In the genomic region with DNA sequence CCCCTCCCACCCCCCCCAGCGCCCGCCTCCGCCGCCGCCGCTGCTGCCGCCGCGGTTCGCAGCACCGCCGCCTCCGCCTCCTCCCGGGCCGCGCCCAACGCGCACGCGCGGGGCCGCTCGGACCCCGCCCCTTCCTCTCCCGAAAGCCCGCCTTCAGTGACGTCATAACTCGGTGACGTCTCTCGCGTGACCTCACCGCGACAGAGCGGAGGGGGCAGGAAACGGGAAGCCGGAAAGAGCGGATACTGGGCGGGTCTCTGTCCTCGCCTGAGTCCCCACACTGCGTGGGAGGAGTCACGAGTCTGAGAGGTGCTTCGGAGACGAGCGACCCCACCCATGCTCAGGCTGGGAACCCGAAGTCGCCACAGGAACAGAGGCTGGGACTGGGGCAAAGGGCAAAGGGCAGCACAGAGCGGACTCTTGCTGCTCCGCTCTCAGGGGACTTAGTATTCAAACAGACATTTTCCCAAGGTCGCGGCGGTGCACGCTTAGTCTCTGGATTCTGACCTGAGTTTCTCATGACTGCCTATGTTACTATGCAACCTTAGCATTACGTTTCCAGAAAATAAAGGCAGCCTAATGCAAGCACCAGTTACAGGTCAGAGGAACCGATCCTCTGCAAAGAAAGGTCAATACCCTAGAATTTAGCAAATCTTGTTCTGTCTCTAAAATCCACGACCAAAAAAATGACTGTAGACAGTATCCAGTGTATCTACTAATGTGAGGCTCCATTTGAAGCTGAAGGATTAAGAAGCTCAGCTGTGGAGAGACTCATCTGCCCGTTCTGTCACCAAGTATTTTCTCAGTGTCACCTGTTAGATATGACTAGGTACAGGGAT, we compare ENCODE assay signal across 8 mouse cellular contexts. TPM values are rescaled to one million over a fixed set of nuclear protein-coding genes. Genes with fewer than 3 reads are reported as not detected.
DNase-seq lines count a peak whose midpoint lies in the region; ATAC-seq lines count a peak whose summit lies in the region.

Gene D17Wsu92e (minus strand): TSS at position 81 of the 839 bp plus-strand sequence.

- 3% methylated on average over 35 of the region's 56 CpGs for WGBS in heart, embryonic 10.5 days
- 2% methylated on average over 53 of the region's 56 CpGs for WGBS in kidney, embryonic 15.5 days

- peak within 1 kb of the TSS; percentile 92 for H3K27ac ChIP-seq in heart, embryonic 10.5 days
- peak within 1 kb of the TSS; percentile 90 for H3K27ac ChIP-seq in kidney, embryonic 15.5 days

- peak; percentile 99 to 100 for DNase-seq in B cell, adult 2 months
- DNase-seq in brain, adult 2 months (ENCODE audit: low read depth, low spot score): peak; percentile 99
- peak; percentile 99 for DNase-seq in heart, embryonic 10.5 days (ENCODE audit: low spot score)
- peak; percentile 99 for DNase-seq in liver
- peak; percentile 98 to 99 for DNase-seq in spleen, postnatal 4 days (ENCODE audit: low spot score in 2 of 2)

- no peaks in the 10 kb centered on the region for H3K9me3 ChIP-seq in heart, embryonic 10.5 days
- no peaks in the 10 kb centered on the region for H3K9me3 ChIP-seq in kidney, embryonic 15.5 days (replicated peaks)

- H3K4me1 ChIP-seq in heart, embryonic 10.5 days: peaks cover 38% of the 10 kb centered on the region
- peaks cover 31% of the 10 kb centered on the region for H3K4me1 ChIP-seq in kidney, embryonic 15.5 days

- no peaks in the 10 kb centered on the region for H3K27me3 ChIP-seq in heart, embryonic 10.5 days (ENCODE audit: insufficient read depth, poor library complexity, severe bottlenecking)
- no peaks in the 10 kb centered on the region for H3K27me3 ChIP-seq in kidney, embryonic 15.5 days

- peak; percentile 80 for ATAC-seq in erythroblast, adult 5-6 weeks (replicated peaks; ENCODE audit: low FRiP score, poor library complexity, severe bottlenecking)
- peak; percentile 96 for ATAC-seq in kidney, embryonic 15.5 days (replicated peaks; ENCODE audit: low FRiP score)
- peak; percentile 89 for ATAC-seq in monocyte, adult 5-6 weeks (replicated peaks; ENCODE audit: insufficient number of reproducible peaks, low FRiP score, low TSS enrichment, poor library complexity, severe bottlenecking)

- peak within 1 kb of the TSS; percentile 84 for H3K9ac ChIP-seq in kidney, embryonic 15.5 days

- H3K4me3 ChIP-seq in heart, embryonic 10.5 days: peak within 1 kb of the TSS; percentile 94
- peak within 1 kb of the TSS; percentile 86 for H3K4me3 ChIP-seq in kidney, embryonic 15.5 days (replicated peaks)

- peak within 1 kb of the TSS; percentile 72 for H3K4me2 ChIP-seq in kidney, embryonic 15.5 days

- no peaks in the 10 kb centered on the region for H3K36me3 ChIP-seq in heart, embryonic 10.5 days
- no peaks in the 10 kb centered on the region for H3K36me3 ChIP-seq in kidney, embryonic 15.5 days

RNA-seq across cellular contexts. Expression of gene D17Wsu92e, which starts in this region (rescaled TPM):
- 63.8 and 80.7 TPM in 2 replicates for total RNA-seq in erythroblast, adult 5-6 weeks (2015; ENCODE audit: low replicate concordance)
- 193 and 216 TPM in 2 replicates for total RNA-seq in erythroblast, adult 5-6 weeks (2017; ENCODE audit: low replicate concordance)
- polyA plus RNA-seq in heart, embryonic 10.5 days (2016; fragmentation: Nextera tagmentation; extraction: Ambion mirVana): 11.9 and 17.2 TPM in 2 replicates
- 16.7 and 16.8 TPM in 2 replicates for polyA plus RNA-seq in kidney, embryonic 15.5 days (2015; fragmentation: Nextera tagmentation; extraction: Ambion mirVana)
- total RNA-seq in monocyte, adult 5-6 weeks (2017): 146 to 207 TPM (median 171 TPM) in 3 replicates

Comparison
In these comparisons a context has a peak if more than half of its experiments do, and no peak if none do; other contexts are left out.
1. Peak in every context shown above with its lines: DNase-seq, ATAC-seq, H3K4me3 ChIP-seq and H3K27ac ChIP-seq.